Mouse (Mus musculus) heart, adult 11 months (tissue): ENCODE data around the gene Atp11a.

ENCODE experiments used
- DNase-seq: peaks from one replicate; pipeline ENCODE4 v3.0.0; 2022

The Atp11a gene

DNA sequence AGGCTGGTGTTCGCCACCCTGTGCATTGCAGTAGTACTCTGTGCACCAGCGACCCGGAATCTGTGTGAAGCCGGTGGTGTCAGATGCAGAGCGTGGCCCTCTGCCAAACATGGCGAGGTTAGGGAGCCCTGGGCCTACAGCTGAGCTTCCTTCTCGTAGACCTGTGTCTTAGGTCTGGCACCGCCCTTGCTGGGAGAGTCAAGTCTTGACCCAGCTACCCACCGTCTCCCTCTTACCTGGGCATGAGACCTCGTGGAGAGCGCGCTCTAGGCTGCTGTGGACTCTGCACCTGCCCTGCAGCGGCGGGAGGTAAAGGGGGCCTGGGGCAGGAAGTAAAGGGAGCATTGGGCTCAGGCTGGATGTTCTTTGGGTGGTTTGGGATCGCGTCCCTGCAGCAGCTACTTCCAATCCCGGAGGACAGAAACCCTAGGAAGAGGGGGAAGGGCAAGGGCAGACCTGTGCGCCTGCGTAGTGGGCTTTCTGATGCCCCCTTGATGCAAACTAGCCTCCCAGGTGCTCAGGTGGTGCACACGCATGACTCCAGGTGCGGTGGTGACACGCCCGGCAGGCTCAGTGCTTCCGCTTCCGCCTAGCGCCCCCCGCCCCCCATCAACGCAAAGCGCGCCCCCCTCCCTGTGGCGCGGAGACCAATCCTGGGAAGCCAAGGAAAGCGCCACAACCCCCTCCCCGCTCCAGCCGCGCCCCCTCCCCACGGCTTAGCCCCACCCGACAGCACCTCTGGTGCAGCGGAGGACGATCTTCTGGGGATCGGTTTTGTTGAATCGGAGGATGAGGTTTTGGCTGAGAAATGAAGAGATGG lies 158.6 kb downstream of the Atp11a start:
- DNase-seq: no peak

- no peak for DNase-seq
These were observed 159.5 kb downstream of the Atp11a start for GRCm38 (mm10) chr8:12916156-12916900.

DNA sequence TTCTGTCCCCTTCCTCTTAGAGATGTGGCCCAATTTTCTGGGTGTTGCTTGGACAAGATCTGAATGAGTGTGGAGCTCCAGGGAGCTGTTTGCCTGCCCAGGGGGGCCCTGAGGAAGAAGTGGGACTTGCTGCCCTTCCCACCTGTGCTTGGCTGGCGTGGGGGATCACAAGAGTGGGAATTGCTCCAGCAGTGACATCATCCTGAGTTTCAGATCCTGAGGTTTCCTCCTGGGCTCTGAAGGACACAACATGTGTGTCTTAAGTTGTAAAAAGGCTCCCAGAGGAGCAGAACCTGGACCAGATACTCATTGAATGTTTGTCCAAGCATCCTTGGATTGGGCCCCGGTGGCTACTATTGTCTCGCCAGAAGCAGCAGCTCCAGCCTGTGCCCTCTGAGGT lies 160.2 kb downstream of the Atp11a start:
- DNase-seq: no peak

DNA sequence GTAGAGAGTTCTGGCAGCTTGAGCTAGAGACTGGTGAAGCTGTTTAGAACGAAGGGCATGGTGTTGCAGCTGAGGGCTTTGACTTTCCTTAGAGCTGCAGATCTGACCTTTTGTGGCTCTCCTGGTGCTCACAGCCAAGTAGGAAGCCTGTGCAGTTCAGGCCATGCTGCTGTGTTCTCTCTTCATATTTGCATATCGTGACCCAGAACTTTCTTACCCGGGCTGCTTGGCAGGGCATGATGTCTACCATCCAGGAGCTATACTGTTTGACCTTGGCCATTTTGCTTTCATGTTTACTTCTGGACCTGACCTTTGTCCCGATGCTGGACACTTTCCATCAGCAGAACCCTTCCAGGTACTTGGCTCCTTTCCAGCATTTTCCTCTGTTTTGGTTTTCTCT lies 161.0 kb downstream of the Atp11a start:
- DNase-seq: no peak
